Mouse (Mus musculus) heart, adult 11 months (tissue): ENCODE results near the gene Zfp239.
A peak's percentile ranks its signal among the peaks of the same experiment; 100 is the strongest.

Experiments used
- DNase-seq: peaks from one replicate; pipeline ENCODE4 v3.0.0; 2022

Gene Zfp239

DNA sequence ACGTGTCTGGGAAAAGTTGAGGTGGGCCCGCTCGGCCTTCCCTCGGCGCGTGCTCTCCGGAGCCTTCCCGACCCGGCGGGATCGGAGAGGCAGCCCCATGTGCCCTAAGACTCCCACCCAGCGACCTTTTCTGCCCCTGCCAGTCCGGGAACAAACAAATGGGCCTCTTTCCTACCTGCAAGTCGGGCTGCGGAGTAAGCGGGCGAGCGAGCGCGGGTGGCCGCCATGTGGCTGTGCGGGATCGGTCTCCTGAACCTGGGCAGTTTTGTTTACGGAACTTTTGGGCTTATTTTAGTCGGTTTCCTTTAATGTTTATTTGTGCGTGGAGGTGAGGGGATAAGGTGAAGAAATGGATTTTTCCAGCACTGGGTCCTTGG, 46.1 kb downstream of the Zfp239 start:
- no peak for DNase-seq

DNA sequence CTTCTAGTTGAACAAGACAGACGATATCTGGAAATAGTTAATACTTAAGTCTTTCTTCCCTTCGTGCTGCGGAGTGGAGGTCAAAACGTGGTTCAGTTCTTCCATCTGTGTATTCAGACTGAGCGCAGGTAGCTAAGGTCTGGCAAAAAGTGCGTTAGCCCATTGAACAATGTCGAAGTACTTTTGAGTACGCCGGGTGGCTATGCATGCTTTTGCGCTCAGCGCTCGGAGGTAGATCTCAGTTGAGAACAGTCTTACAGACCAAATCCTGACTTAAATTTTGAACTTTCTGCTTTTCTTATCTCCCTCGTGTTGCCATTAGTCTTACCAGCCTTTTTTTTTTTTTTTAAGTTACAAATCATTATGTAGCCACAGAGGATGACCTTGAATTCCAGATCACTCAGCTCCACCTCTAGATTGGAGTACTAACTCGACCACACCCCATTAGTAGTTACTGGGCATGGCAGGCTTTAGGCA, 46.6 kb downstream of the Zfp239 start:
- peak; percentile 85 for DNase-seq

- peak; percentile 25 for DNase-seq
Observed at GRCm38 (mm10) chr6:117910120-117910661, 48.3 kb downstream of the Zfp239 start.

DNA sequence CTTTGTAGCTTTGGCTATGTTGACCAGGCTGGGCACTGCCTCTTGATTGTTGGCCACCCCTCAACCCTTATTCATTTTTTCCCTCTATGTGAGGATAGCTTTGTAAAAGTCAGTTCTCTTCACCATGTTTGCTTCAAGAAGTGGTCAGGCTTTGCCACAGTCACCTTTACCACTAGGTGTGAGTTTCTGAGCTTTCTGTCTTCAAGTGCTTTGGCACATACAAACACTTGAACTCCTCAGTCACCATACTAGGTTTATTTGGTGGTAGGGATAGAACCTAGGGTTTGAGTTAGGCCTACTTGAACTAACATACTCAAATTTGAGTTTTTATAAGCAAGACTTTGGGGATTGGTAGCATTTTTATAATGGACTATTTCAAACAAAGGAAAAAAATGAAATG, 52.6 kb downstream of the Zfp239 start:
- DNase-seq = peak; percentile 15

DNA sequence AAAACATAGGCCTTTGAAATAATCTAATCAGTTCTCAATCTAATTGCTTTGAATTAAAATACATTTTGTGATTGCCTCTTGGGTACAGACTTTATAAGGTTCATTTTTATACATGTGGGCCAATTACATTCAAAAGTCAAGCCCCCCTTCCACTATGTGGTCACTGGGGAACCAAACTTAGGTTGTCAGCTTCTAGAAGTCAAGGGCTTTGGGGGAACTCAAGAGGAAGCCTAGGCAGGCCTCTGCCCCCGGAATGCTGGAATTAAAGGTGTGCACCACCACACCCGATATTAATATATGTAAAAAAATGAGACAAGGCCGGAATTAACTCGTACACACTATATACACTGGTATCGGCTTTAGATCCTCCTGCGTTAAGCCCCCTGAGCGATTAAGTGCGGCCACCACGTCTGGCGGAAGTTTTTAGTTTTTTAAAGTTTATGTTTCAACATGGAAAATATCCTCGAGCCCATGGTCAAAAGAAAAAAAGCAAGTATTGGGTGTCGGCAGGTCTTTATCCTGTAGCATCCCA, 54.4 kb downstream of the Zfp239 start:
- DNase-seq = no peak

GRCm38 (mm10) chr6:117916737-117917426, 55.0 kb downstream of the Zfp239 start:
- peak; percentile 99 for DNase-seq

DNA sequence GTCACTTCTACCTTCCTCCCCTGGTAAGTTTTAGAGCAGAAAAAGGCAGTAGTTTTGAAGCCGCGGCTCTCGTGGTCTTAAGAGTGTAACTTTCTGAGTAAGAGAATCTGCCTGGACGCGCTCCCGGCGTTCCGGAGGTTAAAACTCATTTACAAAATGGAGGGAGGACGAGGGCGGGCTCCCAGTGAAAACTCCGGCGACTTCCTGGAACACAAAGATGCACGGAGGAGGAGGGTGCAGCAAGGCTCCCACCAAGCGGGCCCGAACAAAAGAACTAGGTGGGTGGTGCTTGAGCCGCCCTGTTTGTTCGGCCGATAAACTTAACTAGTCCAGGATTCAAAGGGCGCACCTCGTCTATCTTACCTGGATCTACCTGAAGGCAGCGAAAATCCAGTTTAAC, 55.7 kb downstream of the Zfp239 start:
- DNase-seq = peak; percentile 97

DNA sequence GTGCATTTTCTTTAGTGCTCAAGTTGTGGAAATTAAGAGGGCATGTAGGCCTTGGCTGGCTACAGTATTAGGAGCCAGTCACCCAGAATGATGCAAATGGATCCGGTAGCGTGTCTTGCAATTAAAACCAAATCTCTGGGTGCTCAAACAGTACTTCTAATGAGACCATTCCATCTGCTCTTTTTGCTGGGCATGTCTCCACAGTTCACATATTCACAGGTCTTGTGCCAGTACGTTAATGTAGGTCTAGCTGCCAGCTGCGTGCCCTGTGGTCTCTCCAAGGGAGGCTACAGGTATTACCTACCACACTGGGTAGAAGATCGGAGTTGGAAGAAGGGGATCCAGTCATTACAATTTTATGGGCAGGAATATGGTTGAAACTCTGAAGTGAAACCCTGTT, 56.1 kb downstream of the Zfp239 start:
- peak; percentile 85 for DNase-seq

DNA sequence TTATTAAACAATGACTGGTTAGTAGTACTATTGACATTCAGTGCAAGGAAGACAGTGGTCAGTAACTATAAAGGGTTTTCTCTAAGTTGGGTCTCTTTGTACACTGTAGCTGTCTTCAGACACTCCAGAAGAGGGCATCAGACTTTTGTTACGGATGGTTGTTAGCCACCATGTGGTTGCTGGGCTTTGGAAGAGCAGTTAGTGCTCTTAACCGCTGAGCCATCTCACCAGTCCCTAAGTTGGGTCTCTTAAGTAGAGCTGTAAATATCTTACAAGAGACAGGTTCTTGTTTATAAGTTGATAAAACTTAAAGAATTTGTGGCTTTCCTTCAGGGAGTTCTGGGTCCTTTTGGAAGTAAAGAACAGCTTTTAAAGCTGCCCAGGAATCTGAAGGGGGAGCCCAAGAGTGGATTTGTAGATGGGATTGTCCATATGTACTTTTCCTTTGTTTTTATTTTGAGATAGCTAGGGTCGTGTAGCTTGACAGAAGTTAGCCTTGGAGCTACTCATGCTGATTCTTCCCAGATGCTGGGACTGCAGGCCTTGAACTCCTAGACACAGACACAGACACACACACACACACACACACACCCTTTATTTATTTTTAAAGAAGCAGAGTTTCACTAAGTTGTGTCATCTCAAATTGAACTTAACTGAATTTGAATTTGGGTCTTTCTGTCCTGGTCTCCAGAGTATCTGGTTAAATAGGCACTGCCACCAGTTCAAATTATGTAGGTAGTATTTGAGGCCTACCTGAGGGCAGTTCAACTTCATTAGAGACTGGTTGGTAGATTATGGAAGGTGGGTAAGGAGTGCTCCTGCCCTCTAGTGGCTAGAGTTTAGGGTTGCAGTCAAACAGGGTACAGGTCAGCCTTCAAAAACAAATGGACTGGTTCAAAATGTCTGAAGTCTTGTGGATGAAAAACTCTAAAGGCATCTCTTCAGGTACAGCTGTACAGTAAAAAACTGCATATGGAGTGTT, 59.0 kb downstream of the Zfp239 start:
- DNase-seq = peak; percentile 92

DNA sequence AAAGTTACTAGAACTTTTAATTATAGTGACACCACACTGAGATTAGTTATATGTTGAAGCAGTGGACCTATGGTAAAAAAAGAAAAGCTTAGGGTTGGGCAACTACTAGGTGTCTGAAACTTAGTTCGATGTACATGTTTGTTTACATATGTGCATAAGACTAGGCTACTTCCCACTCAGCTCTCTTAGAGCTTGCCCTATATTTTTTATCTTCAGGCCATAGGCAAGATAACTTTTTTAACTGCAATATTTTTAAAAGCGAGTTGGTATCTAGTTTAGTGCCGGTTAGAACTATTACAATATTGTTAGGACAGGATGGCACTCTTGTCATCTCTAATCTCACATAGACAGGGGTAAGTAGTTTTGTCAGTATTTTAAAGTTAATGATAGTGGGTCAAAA, 60.1 kb downstream of the Zfp239 start:
- DNase-seq = no peak
